Mouse (Mus musculus) CD4-positive, CD25-positive, alpha-beta regulatory T cell, adult 4 months (primary cell): ENCODE results near the gene Fhl3. TPM values are rescaled to one million over a fixed set of nuclear protein-coding genes. Genes with fewer than 3 reads are reported as not detected.
"Not testable (repeated sequence)": the region's sequence is repeated elsewhere in the genome, so short reads cannot be mapped to it uniquely, and the experiment has no call there.

Experiments
- ATAC-seq: one replicate; pipeline ENCODE4 v1.8.0; 2017
- polyA plus RNA-seq, 2 experiments: library from polyadenylated mRNA; unstranded; fragments of 100-300 nt; shearing (Covaris generic); gene quantifications; one replicate each; pipeline ENCODE4 v1.2.1; 2017

The Fhl3 gene
- polyA plus RNA-seq, 2 experiments from 2014 or later: 6.6 to 11.0 TPM

GRCm38 (mm10) chr4:124709961-124710446 lies 9.5 kb downstream of the Fhl3 start:
- ATAC-seq: no peak

GRCm38 (mm10) chr4:124710776-124711291 lies 10.3 kb downstream of the Fhl3 start:
- peak; percentile 28 for ATAC-seq

- ATAC-seq: no peak
Observed at GRCm38 (mm10) chr4:124712618-124713017, 12.1 kb downstream of the Fhl3 start.

GRCm38 (mm10) chr4:124713850-124714249 lies 13.3 kb downstream of the Fhl3 start:
- not testable (repeated sequence) for ATAC-seq

GRCm38 (mm10) chr4:124714545-124715481 lies 14.3 kb downstream of the Fhl3 start, which contains the start of gene Sf3a3:
Gene Sf3a3 (plus strand): TSS chr4:124714776.
- peak; percentile 97 for ATAC-seq

GRCm38 (mm10) chr4:124719101-124719500 lies 18.6 kb downstream of the Fhl3 start:
- ATAC-seq: no peak

- no peak for ATAC-seq
Observed at GRCm38 (mm10) chr4:124726121-124726520, 25.6 kb downstream of the Fhl3 start.

- no peak for ATAC-seq
Observed at GRCm38 (mm10) chr4:124736952-124737351, 36.5 kb downstream of the Fhl3 start.

- no peak for ATAC-seq
Observed at GRCm38 (mm10) chr4:124737486-124737885, 37.0 kb downstream of the Fhl3 start.

GRCm38 (mm10) chr4:124738013-124738412 lies 37.5 kb downstream of the Fhl3 start:
- no peak for ATAC-seq

GRCm38 (mm10) chr4:124738783-124739182 lies 38.3 kb downstream of the Fhl3 start:
- no peak for ATAC-seq

GRCm38 (mm10) chr4:124741376-124742343 lies 41.2 kb downstream of the Fhl3 start, which contains the start of gene Inpp5b:
Gene Inpp5b (plus strand): TSS chr4:124741850.
- peak; percentile 82 for ATAC-seq

- ATAC-seq: no peak
Observed at GRCm38 (mm10) chr4:124742839-124743238, 42.3 kb downstream of the Fhl3 start.

- ATAC-seq: no peak
Observed at GRCm38 (mm10) chr4:124746577-124746976, 46.1 kb downstream of the Fhl3 start.

GRCm38 (mm10) chr4:124747851-124748250 lies 47.4 kb downstream of the Fhl3 start:
- no peak for ATAC-seq

GRCm38 (mm10) chr4:124751300-124752250 lies 51.1 kb downstream of the Fhl3 start:
- ATAC-seq: peak; percentile 93

GRCm38 (mm10) chr4:124752281-124753199 lies 52.0 kb downstream of the Fhl3 start:
- peak; percentile 44 for ATAC-seq

GRCm38 (mm10) chr4:124755526-124755925 lies 55.0 kb downstream of the Fhl3 start:
- ATAC-seq: peak; percentile 33
